23 mouse cellular contexts compared by ENCODE assay signal in the genomic region with DNA sequence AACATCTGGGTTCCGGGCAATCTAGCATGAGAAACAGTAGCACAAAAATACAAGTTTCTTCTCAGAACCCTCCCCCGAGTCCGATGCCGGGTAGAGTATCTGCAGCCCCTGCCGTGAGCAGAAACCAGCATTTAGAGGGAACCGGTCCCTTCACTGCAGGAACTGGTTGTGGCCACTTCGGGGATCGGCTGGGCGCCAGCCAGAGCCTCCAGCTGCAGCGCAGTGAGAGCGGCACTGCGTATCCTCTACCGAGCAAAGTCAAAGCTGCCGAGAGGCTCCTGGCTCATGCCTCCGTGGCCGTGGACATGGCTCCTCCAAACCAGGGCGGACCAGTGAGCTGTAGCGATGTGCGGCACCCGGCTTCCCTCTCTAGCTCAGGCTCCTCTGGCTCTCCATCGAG. TPM values are rescaled to one million over a fixed set of nuclear protein-coding genes. Genes with fewer than 3 reads are reported as not detected.
DNase-seq lines count a peak whose midpoint lies in the region; TF ChIP-seq lines count a peak whose summit lies in the region.
"Had no signal": no experiment of that assay in that cellular context is flagged by ENCODE, and none has a peak within 500 bp of the region (broad histone marks: within the 10 kb centered on the region; RNA-seq: fewer than 3 reads in every experiment).

No protein-coding gene starts in this region.

- no peaks in the 10 kb centered on the region for H3K27me3 ChIP-seq in kidney, adult 2 months (replicated peaks; ENCODE audit: control insufficient read depth, insufficient read depth, low read length)
- H3K27me3 ChIP-seq: heart, embryonic 12.5 days; limb, embryonic 12.5 days; megakaryocyte, embryonic 14.5 days; midbrain, embryonic 12.5 days; neural tube, embryonic 12.5 days had no signal

- H3K4me1 ChIP-seq in kidney, adult 2 months (ENCODE audit: control insufficient read depth, insufficient read depth, low read length) = peaks cover 7% of the 10 kb centered on the region; the same call in 1 of the 2 replicates

- peak; percentile 26 for DNase-seq in kidney, adult 2 months
- no peak for DNase-seq in kidney, postnatal 4 days
- peak; percentile 54 for DNase-seq in thymus, postnatal 4 days
- no peak for DNase-seq in thymus, postnatal 36 days
- DNase-seq in ZHBTc4 (ENCODE audit: low read depth, low spot score) = peak; percentile 45
- DNase-seq in urinary bladder, adult 2 months (ENCODE audit: low spot score) = no peak
- no peak for DNase-seq in lung, adult 18-20 months
- DNase-seq: adrenal gland, adult 8-10 months; cerebellum, adult 8-10 months; cerebellum, postnatal 36 days; gastrocnemius, postnatal 14 days; kidney, postnatal 10 days; lung, postnatal 36 days; right cerebral cortex, postnatal 4 days had no signal

- no peak for TF ChIP-seq POLR2A in kidney, adult 2 months (IDR thresholded peaks at IDR 0.05; ENCODE audit: low read depth, low read length)

- WGBS in kidney, adult 2 months = 81% methylated on average over 21 of the region's 21 CpGs

- H3K27ac ChIP-seq in kidney, adult 2 months (ENCODE audit: insufficient read depth, low read depth, low read length) = no peak overlapping the region
- H3K27ac ChIP-seq: layer of hippocampus, adult 2 months; left cerebral cortex, adult 2 months; limb, embryonic 12.5 days; midbrain, embryonic 12.5 days; neural tube, embryonic 12.5 days had no signal

- H3K36me3 ChIP-seq in kidney, adult 2 months (ENCODE audit: control insufficient read depth, insufficient read depth, low read length) = peaks cover 2% of the 10 kb centered on the region; the same call in 1 of the 2 replicates
- H3K36me3 ChIP-seq: G1E; midbrain, embryonic 12.5 days had no signal

- no peak overlapping the region for H3K4me3 ChIP-seq in kidney, adult 2 months (ENCODE audit: insufficient read depth, low read depth, low read length)
- H3K4me3 ChIP-seq: heart, embryonic 12.5 days; layer of hippocampus, adult 2 months; left cerebral cortex, adult 2 months; limb, embryonic 12.5 days; megakaryocyte, embryonic 14.5 days; midbrain, embryonic 12.5 days; myocyte; neural tube, embryonic 12.5 days had no signal

- no peak for TF ChIP-seq CTCF in kidney, adult 2 months (conservative IDR thresholded peaks at IDR 0.05; ENCODE audit: insufficient read depth, insufficient read length, low read depth, low read length)

RNA-seq across cellular contexts. Expression of gene Wdsub1, which starts 39.2 kb away (rescaled TPM):
- 65.6 and 74.6 TPM in 2 replicates for polyA plus RNA-seq in kidney, adult 2 months (2012; rRNA removed)
- 66.7 and 82.0 TPM in 2 replicates for polyA plus RNA-seq in urinary bladder, adult 2 months (2012; rRNA removed)

Comparison
In these comparisons a context has a peak if more than half of its experiments do, and no peak if none do; other contexts are left out.
1. DNase-seq: peak in kidney, adult 2 months (single experiment), thymus, postnatal 4 days (single experiment) and ZHBTc4 (single experiment); none in kidney, postnatal 4 days (0 of 2), thymus, postnatal 36 days (0 of 2), urinary bladder, adult 2 months (single experiment) and lung, adult 18-20 months (0 of 2).